ENCODE assay signal across 8 mouse cellular contexts in genomic region chr7:45459564-45460140, GRCm38 (mm10). TPM values are rescaled to one million over a fixed set of nuclear protein-coding genes. Genes with fewer than 3 reads are reported as not detected.
DNase-seq lines count a peak whose midpoint lies in the region; ATAC-seq lines count a peak whose summit lies in the region.
"Not testable (repeated sequence)": the region's sequence is repeated elsewhere in the genome, so short reads cannot be mapped to it uniquely, and the experiment has no call there.

Gene Ftl1 (minus strand): TSS chr7:45459884.

- DNase-seq in R1 (ENCODE audit: low read depth, low spot score), result peak; percentile 99
- DNase-seq in cerebellum, postnatal 25 days, result peak; percentile 94 to 96
- DNase-seq in frontal cortex, postnatal 25 days (ENCODE audit: low spot score in 2 of 2), result peak; percentile 88 to 93
- DNase-seq in hindbrain, embryonic 14.5 days (ENCODE audit: low spot score), result peak; percentile 99
- DNase-seq in layer of hippocampus, postnatal 36 days, result peak; percentile 95
- DNase-seq in lung, postnatal 36 days, result peak; percentile 99
- DNase-seq in retina, postnatal 1 day, result peak; percentile 100
- peak; percentile 81 to 98 for DNase-seq in urinary bladder, adult 18-20 months (ENCODE audit: low spot score in 2 of 2)

- peak within 1 kb of the TSS; percentile 92 for H3K4me2 ChIP-seq in hindbrain, embryonic 14.5 days (replicated peaks)

- H3K27me3 ChIP-seq in hindbrain, embryonic 14.5 days (ENCODE audit: control insufficient read depth, insufficient read depth, low read length), result not testable (repeated sequence)

- 0% methylated on average over 24 of the region's 37 CpGs for WGBS in hindbrain, embryonic 14.5 days

- peaks cover 31% of the 10 kb centered on the region for H3K4me1 ChIP-seq in hindbrain, embryonic 14.5 days (replicated peaks; ENCODE audit: control insufficient read depth, insufficient read depth, low read length)

- H3K36me3 ChIP-seq in hindbrain, embryonic 14.5 days (replicated peaks; ENCODE audit: control insufficient read depth, insufficient read depth), result peaks cover 71% of the 10 kb centered on the region

- not testable (repeated sequence) for H3K9me3 ChIP-seq in hindbrain, embryonic 14.5 days (ENCODE audit: control insufficient read depth, low read length)

- peak within 1 kb of the TSS; percentile 97 for H3K27ac ChIP-seq in hindbrain, embryonic 14.5 days

- H3K4me3 ChIP-seq in hindbrain, embryonic 14.5 days (replicated peaks; ENCODE audit: low read length), result peak within 1 kb of the TSS; percentile 78

- peak within 1 kb of the TSS; percentile 82 for H3K9ac ChIP-seq in hindbrain, embryonic 14.5 days

- ATAC-seq in hindbrain, embryonic 14.5 days (ENCODE audit: low FRiP score), result peak; percentile 95

RNA-seq across cellular contexts. Expression of gene Ftl1, which starts in this region (rescaled TPM):
- polyA plus RNA-seq in hindbrain, embryonic 14.5 days (2014; fragmentation: Nextera tagmentation; extraction: Ambion mirVana), result 4,936 and 5,483 TPM in 2 replicates
- 100 to 1,000 TPM; 187 to 197 TPM for total RNA-seq in layer of hippocampus, postnatal 36 days (2021)

Comparison
In these comparisons a context has a peak if more than half of its experiments do, and no peak if none do; other contexts are left out.
1. Peak in every context shown above with its lines: DNase-seq, ATAC-seq, H3K4me3 ChIP-seq and H3K27ac ChIP-seq.